Mouse (Mus musculus): Measurements from ENCODE around the gene Ifit1.

- TF ChIP-seq CTCF (IDR thresholded peaks at IDR 0.05; ENCODE audit: borderline replicate concordance, insufficient read depth, low read depth, low read length), result no peak
- TF ChIP-seq POLR2A (IDR thresholded peaks at IDR 0.05; ENCODE audit: borderline replicate concordance, insufficient read depth, low read length), result no peak
These were observed 47.2 kb upstream of the Ifit1 start for GRCm38 (mm10) chr19:34593456-34593855.
